Mouse (Mus musculus): ENCODE measurements at regions not wholly inside any gene's neighbourhood (a gene's known extent, or its start where the extent isn't known, plus 50 kb on each side); places are given as distances from the start of the nearest gene placed in this dataset.

GRCm38 (mm10) chr10:66354986-66355385 lies 740.9 kb upstream of the Jmjd1c start:
- Histone ChIP-seq H3K36me3 (ENCODE audit: control insufficient read depth, insufficient read depth, low read length) (no peaks in the 10 kb centered on the region), H3K9me3 (ENCODE audit: control insufficient read depth, low read length) (no peaks in the 10 kb centered on the region), H3K4me1 (replicated peaks; ENCODE audit: control insufficient read depth, insufficient read depth, low read length) (no peaks in the 10 kb centered on the region), H3K27ac (ENCODE audit: low read depth, low read length) (no peak overlapping the region), H3K27me3 (ENCODE audit: control insufficient read depth, insufficient read depth, low read length) (no peaks in the 10 kb centered on the region), H3K9ac (ENCODE audit: low read length) (no peak overlapping the region), H3K4me2 (ENCODE audit: low read depth, low read length, severe bottlenecking) (no peak overlapping the region), H3K4me3 (ENCODE audit: low read depth, low read length) (no peak overlapping the region)
- WGBS, result 89% methylated on average over 2 of the region's 2 CpGs
- ATAC-seq (replicated peaks; ENCODE audit: low FRiP score), result no peak
- no peak for DNase-seq (ENCODE audit: low spot score)

GRCm38 (mm10) chr10:66357736-66358135 lies 738.2 kb upstream of the Jmjd1c start:
- DNase-seq (ENCODE audit: low spot score), result peak; percentile 55

GRCm38 (mm10) chr10:66370096-66370495 lies 725.8 kb upstream of the Jmjd1c start:
- Histone ChIP-seq H3K27ac (ENCODE audit: low read depth, low read length) (no peak overlapping the region), H3K36me3 (ENCODE audit: control insufficient read depth, insufficient read depth, low read length) (no peaks in the 10 kb centered on the region), H3K9ac (ENCODE audit: low read length) (no peak overlapping the region), H3K27me3 (ENCODE audit: control insufficient read depth, insufficient read depth, low read length) (no peaks in the 10 kb centered on the region), H3K4me1 (replicated peaks; ENCODE audit: control insufficient read depth, insufficient read depth, low read length) (no peaks in the 10 kb centered on the region), H3K4me2 (ENCODE audit: low read depth, low read length, severe bottlenecking) (no peak overlapping the region), H3K4me3 (ENCODE audit: low read depth, low read length) (no peak overlapping the region), H3K9me3 (ENCODE audit: control insufficient read depth, low read length) (no peaks in the 10 kb centered on the region)
- ATAC-seq (replicated peaks; ENCODE audit: low FRiP score) (no peak), DNase-seq (ENCODE audit: low spot score) (no peak)
- 76% methylated on average over 3 of the region's 3 CpGs for WGBS

More at GRCm38 (mm10) chr10:66357736-66358135, 738.2 kb upstream of the Jmjd1c start:
- no peak overlapping the region for H3K4me3 ChIP-seq (ENCODE audit: low read depth, low read length)
- H3K9ac ChIP-seq (ENCODE audit: low read length), result no peak overlapping the region
- no peak overlapping the region for H3K27ac ChIP-seq (ENCODE audit: low read depth, low read length)
- peak; percentile 70 for ATAC-seq (replicated peaks; ENCODE audit: low FRiP score)
- no peaks in the 10 kb centered on the region for H3K9me3 ChIP-seq (ENCODE audit: control insufficient read depth, low read length)
- 63% methylated on average over 9 of the region's 9 CpGs for WGBS
- no peaks in the 10 kb centered on the region for H3K27me3 ChIP-seq (ENCODE audit: control insufficient read depth, insufficient read depth, low read length)
- H3K36me3 ChIP-seq (ENCODE audit: control insufficient read depth, insufficient read depth, low read length), result no peaks in the 10 kb centered on the region
- no peaks in the 10 kb centered on the region for H3K4me1 ChIP-seq (replicated peaks; ENCODE audit: control insufficient read depth, insufficient read depth, low read length)
- no peak overlapping the region for H3K4me2 ChIP-seq (ENCODE audit: low read depth, low read length, severe bottlenecking)

- DNase-seq (ENCODE audit: low spot score) (no peak), ATAC-seq (replicated peaks; ENCODE audit: low FRiP score) (no peak)
- no peaks in the 10 kb centered on the region for H3K4me1 ChIP-seq (replicated peaks; ENCODE audit: control insufficient read depth, insufficient read depth, low read length)
- no peak overlapping the region for H3K27ac ChIP-seq (ENCODE audit: low read depth, low read length)
- no peak overlapping the region for H3K4me3 ChIP-seq (ENCODE audit: low read depth, low read length)
- 75% methylated on average over 2 of the region's 2 CpGs for WGBS
- H3K9me3 ChIP-seq (ENCODE audit: control insufficient read depth, low read length), result no peaks in the 10 kb centered on the region
- H3K9ac ChIP-seq (ENCODE audit: low read length), result no peak overlapping the region
- no peaks in the 10 kb centered on the region for H3K27me3 ChIP-seq (ENCODE audit: control insufficient read depth, insufficient read depth, low read length)
- no peaks in the 10 kb centered on the region for H3K36me3 ChIP-seq (ENCODE audit: control insufficient read depth, insufficient read depth, low read length)
- no peak overlapping the region for H3K4me2 ChIP-seq (ENCODE audit: low read depth, low read length, severe bottlenecking)
Observed at GRCm38 (mm10) chr10:66371756-66372155, 724.2 kb upstream of the Jmjd1c start.

Measured in forebrain, embryonic 11.5 days (tissue).